Mouse (Mus musculus) embryonic facial prominence, embryonic 13.5 days (tissue): ENCODE measurements around the gene Zfp526. TPM values are rescaled to one million over a fixed set of nuclear protein-coding genes. Genes with fewer than 3 reads are reported as not detected.
A peak's percentile ranks its signal among the peaks of the same experiment; 100 is the strongest.

Source experiments
- ATAC-seq: fragments of 200-750 bp; cut with Nextera tagmentation; 2 replicates; pipeline ENCODE4 v1.8.0; 2017; ENCODE audit warnings: low read depth; ENCODE audit not compliant: insufficient number of reproducible peaks, insufficient read depth, low FRiP score, low TSS enrichment
- H3K27ac ChIP-seq: fragments of 300-500 bp; sonication (generic); 2 replicates; pipeline ENCODE4 v1.5.1; 2015; ENCODE audit warnings: moderate library complexity, mild to moderate bottlenecking, inconsistent platforms
- H3K27me3 ChIP-seq: fragments of 300-500 bp; sonication (generic); 2 replicates; pipeline ENCODE4 v1.6.1; 2015; ENCODE audit warnings: mild to moderate bottlenecking, inconsistent platforms
- H3K36me3 ChIP-seq: fragments of 300-500 bp; sonication (generic); 2 replicates; pipeline ENCODE4 v1.6.1; 2015; ENCODE audit warnings: mild to moderate bottlenecking, inconsistent platforms
- H3K4me1 ChIP-seq: fragments of 300-500 bp; sonication (generic); 2 replicates; pipeline ENCODE4 v1.6.1; 2015; ENCODE audit warnings: inconsistent platforms
- H3K4me2 ChIP-seq: fragments of 300-500 bp; sonication (generic); 2 replicates; pipeline ENCODE4 v1.6.1; 2015; ENCODE audit warnings: moderate library complexity, mild to moderate bottlenecking, inconsistent platforms
- H3K4me3 ChIP-seq: fragments of 300-500 bp; sonication (generic); 2 replicates; pipeline ENCODE4 v1.5.1; 2015; ENCODE audit warnings: mild to moderate bottlenecking, inconsistent platforms
- H3K9ac ChIP-seq: fragments of 300-500 bp; sonication (generic); 2 replicates; pipeline ENCODE4 v1.6.1; 2015; ENCODE audit warnings: mild to moderate bottlenecking, inconsistent platforms
- H3K9me3 ChIP-seq: fragments of 300-500 bp; sonication (generic); 2 replicates; pipeline ENCODE4 v1.6.1; 2016; ENCODE audit warnings: inconsistent platforms
- WGBS: fragments of 180-500 bp; shearing (Covaris S2); methylation state at CpG from one replicate; pipeline ENCODE4 v1.1.7; 2015; ENCODE audit warnings: mixed read lengths; 5-methylcytosine and 5-hydroxymethylcytosine counted together
- polyA plus RNA-seq: library from polyadenylated mRNA; unstranded; fragments of >200 nt; fragmentation: Nextera tagmentation; extraction: Ambion mirVana; gene quantifications from 2 replicates; pipeline ENCODE4 v1.2.1, GENCODE M21; 2015

The Zfp526 gene
- polyA plus RNA-seq, 1 experiment from 2014 or later: 3.4 TPM

GRCm38 (mm10) chr7:25232101-25232648 is 10.9 kb downstream of the Zfp526 start:
- H3K27me3 ChIP-seq: no peaks in the 10 kb centered on the region
- WGBS: 57% methylated on average over 5 of the region's 5 CpGs
- no peak overlapping the region for H3K4me2 ChIP-seq
- no peak overlapping the region for H3K9ac ChIP-seq
- peaks cover 85% of the 10 kb centered on the region for H3K36me3 ChIP-seq
- no peak overlapping the region for H3K4me3 ChIP-seq
- no peak overlapping the region for H3K27ac ChIP-seq
- no peaks in the 10 kb centered on the region for H3K9me3 ChIP-seq
- no peak for ATAC-seq
- peaks cover 22% of the 10 kb centered on the region for H3K4me1 ChIP-seq

- H3K36me3 ChIP-seq: peaks cover 76% of the 10 kb centered on the region
- WGBS: 79% methylated on average over 2 of the region's 2 CpGs
Measured at GRCm38 (mm10) chr7:25233061-25233460, 11.8 kb downstream of the Zfp526 start.

GRCm38 (mm10) chr7:25235526-25235925 is 14.3 kb downstream of the Zfp526 start:
- Histone ChIP-seq H3K4me1 (peaks cover 37% of the 10 kb centered on the region), H3K27ac (no peak overlapping the region), H3K9ac (peak overlapping the region; percentile 99), H3K9me3 (no peaks in the 10 kb centered on the region), H3K4me2 (0 out of 2 replicates have a peak overlapping the region, but pooled peaks have one; percentile 73), H3K27me3 (no peaks in the 10 kb centered on the region), H3K36me3 (peaks cover 53% of the 10 kb centered on the region), H3K4me3 (no peak overlapping the region)
- 93% methylated on average over 5 of the region's 5 CpGs for WGBS
- ATAC-seq: no peak

More at GRCm38 (mm10) chr7:25233061-25233460, 11.8 kb downstream of the Zfp526 start:
- ATAC-seq: no peak
- Histone ChIP-seq H3K9ac (no peak overlapping the region), H3K9me3 (no peaks in the 10 kb centered on the region), H3K27me3 (no peaks in the 10 kb centered on the region), H3K4me3 (no peak overlapping the region), H3K4me1 (peaks cover 22% of the 10 kb centered on the region), H3K4me2 (no peak overlapping the region), H3K27ac (no peak overlapping the region)

GRCm38 (mm10) chr7:25237249-25238014 is 16.2 kb downstream of the Zfp526 start, which contains the start of gene Gsk3a:
TSS of gene Gsk3a (minus strand) at chr7:25237851.
- Histone ChIP-seq H3K27ac (peak within 1 kb of the TSS; percentile 84), H3K4me1 (peaks cover 42% of the 10 kb centered on the region), H3K9me3 (no peaks in the 10 kb centered on the region), H3K9ac (peak within 1 kb of the TSS; percentile 99), H3K4me2 (peak within 1 kb of the TSS; percentile 73), H3K4me3 (peak within 1 kb of the TSS; percentile 92), H3K27me3 (no peaks in the 10 kb centered on the region), H3K36me3 (peaks cover 52% of the 10 kb centered on the region)
- ATAC-seq: peak; percentile 84
- WGBS: under 1% methylated on average over 76 of the region's 76 CpGs

GRCm38 (mm10) chr7:25238015-25238706 is 16.9 kb downstream of the Zfp526 start:
- Histone ChIP-seq H3K9me3 (no peaks in the 10 kb centered on the region), H3K4me3 (peak overlapping the region; percentile 92), H3K4me1 (peaks cover 42% of the 10 kb centered on the region), H3K27me3 (no peaks in the 10 kb centered on the region), H3K27ac (peak overlapping the region; percentile 84), H3K4me2 (peak overlapping the region; percentile 73), H3K36me3 (peaks cover 52% of the 10 kb centered on the region), H3K9ac (peak overlapping the region; percentile 99)
- peak; percentile 90 for ATAC-seq
- WGBS: under 1% methylated on average over 23 of the region's 23 CpGs

GRCm38 (mm10) chr7:25238829-25239623 is 17.8 kb downstream of the Zfp526 start:
- Histone ChIP-seq H3K4me2 (peak overlapping the region; percentile 73), H3K27me3 (no peaks in the 10 kb centered on the region), H3K4me1 (peaks cover 42% of the 10 kb centered on the region), H3K9me3 (no peaks in the 10 kb centered on the region), H3K9ac (peak overlapping the region; percentile 99), H3K4me3 (peak overlapping the region; percentile 92), H3K36me3 (peaks cover 50% of the 10 kb centered on the region), H3K27ac (peak overlapping the region; percentile 84)
- 2% methylated on average over 30 of the region's 30 CpGs for WGBS
- peak; percentile 39; the same call in 1 of the 2 replicates for ATAC-seq

GRCm38 (mm10) chr7:25240631-25241030 is 19.4 kb downstream of the Zfp526 start:
- no peak overlapping the region for H3K4me2 ChIP-seq
- peaks cover 50% of the 10 kb centered on the region for H3K4me1 ChIP-seq
- H3K36me3 ChIP-seq: peaks cover 50% of the 10 kb centered on the region
- H3K27me3 ChIP-seq: no peaks in the 10 kb centered on the region
- WGBS: 62% methylated on average over 7 of the region's 7 CpGs
- H3K9ac ChIP-seq: no peak overlapping the region
- H3K9me3 ChIP-seq: no peaks in the 10 kb centered on the region
- no peak for ATAC-seq
- no peak overlapping the region for H3K4me3 ChIP-seq
- H3K27ac ChIP-seq: peak overlapping the region; percentile 28; the same call in 1 of the 2 replicates

GRCm38 (mm10) chr7:25241062-25241461 is 19.8 kb downstream of the Zfp526 start:
- 40% methylated on average over 2 of the region's 2 CpGs for WGBS
- peak overlapping the region; percentile 64 for H3K27ac ChIP-seq
- ATAC-seq: no peak
- H3K4me2 ChIP-seq: no peak overlapping the region
- peaks cover 50% of the 10 kb centered on the region for H3K4me1 ChIP-seq
- no peaks in the 10 kb centered on the region for H3K27me3 ChIP-seq
- H3K9me3 ChIP-seq: no peaks in the 10 kb centered on the region
- no peak overlapping the region for H3K4me3 ChIP-seq
- peak overlapping the region; percentile 49; the same call in 1 of the 2 replicates for H3K9ac ChIP-seq
- H3K36me3 ChIP-seq: peaks cover 52% of the 10 kb centered on the region

- Histone ChIP-seq H3K9me3 (no peaks in the 10 kb centered on the region), H3K4me2 (no peak overlapping the region), H3K36me3 (peaks cover 54% of the 10 kb centered on the region), H3K4me1 (peaks cover 64% of the 10 kb centered on the region), H3K4me3 (no peak overlapping the region), H3K9ac (0 out of 2 replicates have a peak overlapping the region, but pooled peaks have one; percentile 21), H3K27ac (0 out of 2 replicates have a peak overlapping the region, but pooled peaks have one; percentile 7), H3K27me3 (no peaks in the 10 kb centered on the region)
- WGBS: 95% methylated on average over 4 of the region's 4 CpGs
- ATAC-seq: no peak
Measured at GRCm38 (mm10) chr7:25243361-25243760, 22.1 kb downstream of the Zfp526 start.

GRCm38 (mm10) chr7:25244562-25245369 is 23.5 kb downstream of the Zfp526 start:
- Histone ChIP-seq H3K4me3 (no peak overlapping the region; the same call in 1 of the 2 replicates), H3K9me3 (no peaks in the 10 kb centered on the region), H3K27me3 (no peaks in the 10 kb centered on the region), H3K9ac (peak overlapping the region; percentile 27; the same call in 1 of the 2 replicates), H3K27ac (peak overlapping the region; percentile 99; the same call in 1 of the 2 replicates), H3K4me2 (no peak overlapping the region), H3K4me1 (peaks cover 53% of the 10 kb centered on the region), H3K36me3 (peaks cover 54% of the 10 kb centered on the region)
- no peak for ATAC-seq
- WGBS: 89% methylated on average over 30 of the region's 30 CpGs
